Mouse (Mus musculus) layer of hippocampus, adult 18-20 months (tissue): ENCODE measurements around the gene Gusb. TPM values are rescaled to one million over a fixed set of nuclear protein-coding genes. Genes with fewer than 3 reads are reported as not detected.
"Not testable (repeated sequence)": the region's sequence is repeated elsewhere in the genome, so short reads cannot be mapped to it uniquely, and the experiment has no call there.

Experiments
- DNase-seq, 2 experiments: peaks; one replicate each; pipeline ENCODE4 v3.0.0; 2022; ENCODE audit warnings: low spot score in 2 of 2
- long read RNA-seq: library from polyadenylated mRNA; stranded (forward); transcript quantifications from one replicate; pipeline ENCODE4 v2.0.0, GENCODE M21; 2021
- total RNA-seq, 2 experiments: library from RNA; stranded (reverse); gene quantifications; 2 replicates each; pipeline ENCODE4 v1.2.3; 2021

The Gusb gene
- 10 to 100 TPM in 1 of 2 experiments, 1 to 10 TPM in 1; 9.6 to 13.0 TPM for total RNA-seq
- long read RNA-seq, transcript Gusb-201 (12 exons, 2,687 nt), result major isoform, 9 of 10 reads
- long read RNA-seq, partial matches to known transcripts, result 0 of 10 reads
- long read RNA-seq, other reads (novel, unspliced or antisense), result 1 of 10 reads

- DNase-seq, result peak; percentile 21 to 68
Measured at GRCm38 (mm10) chr5:130002301-130003146, at the start of gene Gusb. Gene Gusb (minus strand): TSS chr5:130003049.

- no peak for DNase-seq
Measured at GRCm38 (mm10) chr5:130052510-130052909, 49.7 kb upstream of the Gusb start.

- DNase-seq, result no peak
Measured at GRCm38 (mm10) chr5:130051073-130051860, 48.4 kb upstream of the Gusb start.

DNA sequence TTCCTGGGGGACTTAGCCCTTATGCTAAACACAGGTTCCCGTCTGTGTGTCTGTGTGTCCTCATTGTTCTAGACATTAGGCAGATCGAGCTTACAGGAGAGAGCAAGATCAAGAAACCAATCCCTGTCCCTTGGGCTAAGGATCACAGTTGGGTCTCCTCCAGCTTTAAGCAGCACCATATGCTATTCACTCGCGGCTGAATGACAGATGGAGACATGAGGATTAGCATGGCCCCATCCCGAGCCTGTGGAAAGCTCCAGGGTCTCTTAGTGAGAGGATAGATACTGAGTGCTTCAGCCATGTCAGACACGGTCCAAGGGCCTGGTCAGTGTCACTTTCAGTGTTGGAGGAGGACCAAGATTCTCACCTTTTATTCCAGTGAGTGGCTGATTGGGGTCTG, 47.6 kb upstream of the Gusb start:
- DNase-seq, result no peak

DNA sequence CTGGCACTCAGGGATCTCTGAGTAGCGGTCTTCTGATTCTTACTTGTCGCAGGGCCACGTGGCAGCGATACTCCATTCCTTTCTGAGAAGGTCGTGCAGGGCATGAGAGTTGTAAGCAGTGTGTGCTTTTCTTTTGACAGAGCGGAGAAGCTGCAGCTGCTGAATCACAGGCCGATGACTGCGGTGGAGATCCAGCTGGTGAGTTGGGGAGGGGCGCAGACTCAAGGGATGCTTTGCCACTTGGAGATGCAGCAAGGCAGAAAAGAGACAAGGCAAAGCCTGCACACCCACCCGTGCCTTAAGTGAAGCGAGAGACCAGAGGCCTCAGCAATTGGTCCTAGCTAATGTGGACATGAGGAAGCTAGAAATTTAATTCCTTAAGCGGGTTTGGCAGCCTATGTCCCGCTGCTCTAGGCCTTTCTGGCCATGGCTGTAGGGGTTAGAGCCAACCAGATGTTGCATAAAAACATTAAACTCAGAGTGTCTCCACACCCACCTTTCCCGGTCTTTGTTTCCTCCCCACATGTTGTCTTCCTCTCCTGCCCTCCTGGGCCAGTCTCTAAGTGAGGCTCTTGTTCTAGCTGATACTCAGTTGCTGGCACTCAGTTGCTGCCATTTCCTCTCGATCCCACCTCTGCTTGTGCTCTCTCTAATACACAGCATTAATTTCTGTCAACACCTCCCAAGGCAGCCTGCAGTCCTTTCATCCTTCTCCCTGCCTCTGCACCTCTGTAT, 46.1 kb upstream of the Gusb start:
- DNase-seq, result no peak

DNA sequence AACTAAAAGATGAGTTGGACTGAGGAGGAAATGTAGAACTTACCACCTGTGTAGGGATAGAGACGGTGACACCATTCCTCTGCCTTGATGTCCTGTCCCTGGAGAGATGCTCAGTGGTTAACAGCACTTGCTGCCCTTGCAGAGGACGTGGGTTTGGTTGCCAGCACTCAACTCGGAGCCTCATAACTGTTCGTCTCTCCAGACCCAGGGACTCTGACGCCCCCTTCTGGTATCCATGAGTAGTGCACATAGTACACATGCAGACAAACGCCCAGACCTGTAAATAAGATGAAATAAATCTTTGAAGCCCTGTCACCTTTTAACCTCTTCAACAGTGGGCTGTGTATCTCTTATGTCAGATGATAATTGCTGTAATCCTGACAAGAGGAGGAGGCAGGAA, 44.2 kb upstream of the Gusb start:
- no peak for DNase-seq

DNA sequence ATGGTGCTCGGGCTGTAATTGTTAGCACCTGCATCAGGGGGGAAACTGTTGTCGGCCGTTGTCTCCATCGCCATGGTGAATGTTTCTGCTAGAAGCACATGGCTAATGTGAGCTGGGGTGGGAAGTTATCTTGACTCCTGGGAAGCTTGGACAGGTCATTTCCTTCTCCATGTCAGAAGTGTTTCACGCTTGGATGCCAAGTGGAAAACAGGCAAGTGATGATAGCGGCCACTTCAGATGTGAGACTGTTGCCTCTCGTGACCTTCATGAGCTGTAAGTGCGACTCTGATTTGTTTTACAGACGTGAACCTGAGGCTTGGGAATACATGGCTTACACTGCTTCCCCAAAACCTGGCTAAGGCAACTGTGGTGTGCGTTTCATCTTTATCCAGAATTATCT, 43.7 kb upstream of the Gusb start:
- no peak for DNase-seq

DNA sequence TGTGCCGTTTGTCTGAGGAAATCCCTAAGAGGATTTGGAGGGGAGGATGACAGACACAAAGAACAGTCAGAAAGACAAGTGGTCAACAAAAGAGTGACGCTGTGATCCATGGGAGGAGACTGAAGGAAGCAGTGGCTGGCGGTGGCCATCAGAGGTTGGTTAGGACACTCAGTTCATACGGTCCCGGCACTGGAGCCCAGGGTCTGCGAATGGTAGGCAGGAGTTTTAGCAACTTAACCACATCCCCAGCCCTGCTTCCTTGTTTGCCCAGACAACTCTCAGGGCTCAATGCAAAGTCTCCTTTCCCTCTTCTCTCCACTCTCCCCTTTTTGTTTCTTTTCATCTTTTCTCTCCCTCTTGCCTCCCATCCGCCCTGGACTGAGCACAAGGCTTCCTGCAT, 43.3 kb upstream of the Gusb start:
- no peak for DNase-seq

DNA sequence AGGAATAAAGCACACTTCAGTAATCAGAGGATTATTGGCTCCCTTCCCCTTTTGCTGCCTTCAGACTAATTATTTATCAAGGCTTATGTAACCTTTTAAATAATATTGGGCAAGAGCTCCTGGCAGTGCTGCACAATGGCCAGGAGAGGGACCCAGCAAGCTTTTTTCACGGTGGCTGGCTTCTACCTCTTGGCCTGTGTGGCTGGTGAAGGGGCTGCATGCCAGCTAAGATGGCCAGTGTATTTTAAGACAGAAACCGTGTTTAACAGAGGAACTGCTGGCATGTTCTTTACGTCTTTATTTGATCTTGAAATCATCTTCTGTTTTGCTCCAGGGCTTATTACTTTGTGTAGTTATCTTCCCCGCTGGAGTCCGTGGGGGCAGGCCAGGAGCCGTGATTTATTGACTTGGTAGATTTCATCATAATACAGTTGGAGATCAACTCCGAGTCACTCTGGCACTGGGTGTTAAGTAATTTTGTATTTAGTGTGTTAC, 41.4 kb upstream of the Gusb start:
- peak; percentile 56 to 84 for DNase-seq

DNA sequence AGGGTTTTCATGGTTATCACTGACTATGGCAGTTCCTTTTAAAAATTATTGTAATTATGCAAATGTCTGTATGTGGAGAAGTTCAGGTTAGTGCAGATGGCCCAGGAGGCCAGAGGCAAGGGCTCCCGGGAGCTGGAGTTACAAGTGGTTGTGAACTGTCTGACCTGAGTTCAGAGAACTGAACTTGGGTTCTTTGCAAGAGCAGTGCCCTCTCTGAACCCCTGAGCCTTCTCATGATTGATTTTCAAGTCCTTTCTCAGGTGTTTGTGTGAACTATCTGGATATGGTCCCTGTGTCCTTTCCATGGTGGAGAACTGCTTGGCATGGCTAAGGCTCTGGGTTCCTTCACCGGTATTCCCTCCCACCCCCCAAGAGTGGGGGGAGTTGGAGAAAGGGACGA, 40.9 kb upstream of the Gusb start:
- DNase-seq, result no peak

GRCm38 (mm10) chr5:130041262-130041661, 38.4 kb upstream of the Gusb start:
- DNase-seq, result no peak

GRCm38 (mm10) chr5:130040797-130041196, 37.9 kb upstream of the Gusb start:
- no peak for DNase-seq

GRCm38 (mm10) chr5:130037752-130038455, 35.1 kb upstream of the Gusb start:
- peak in 1 of 2 experiments; percentile 76 for DNase-seq

GRCm38 (mm10) chr5:130036300-130036699, 33.5 kb upstream of the Gusb start:
- not testable (repeated sequence) for DNase-seq

DNA sequence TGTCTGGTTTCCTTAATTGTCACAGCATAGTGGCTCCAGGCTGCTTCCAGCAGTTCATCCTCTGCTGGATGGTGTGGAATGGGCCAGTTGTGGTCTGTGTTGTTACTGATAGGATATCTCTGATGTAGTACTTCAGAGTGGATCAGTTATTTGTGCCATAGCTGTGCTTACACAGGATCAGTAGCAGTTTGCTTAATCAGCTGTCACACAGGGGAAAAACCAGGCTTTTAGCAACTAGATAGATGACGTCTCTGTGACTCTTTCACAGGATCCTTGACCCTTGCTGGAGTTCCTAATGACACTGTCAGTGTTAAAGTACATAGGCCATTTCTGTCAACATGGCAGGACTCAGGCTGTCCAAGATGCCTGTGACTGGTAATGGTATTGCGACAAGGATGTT, 31.0 kb upstream of the Gusb start:
- DNase-seq, result no peak

DNA sequence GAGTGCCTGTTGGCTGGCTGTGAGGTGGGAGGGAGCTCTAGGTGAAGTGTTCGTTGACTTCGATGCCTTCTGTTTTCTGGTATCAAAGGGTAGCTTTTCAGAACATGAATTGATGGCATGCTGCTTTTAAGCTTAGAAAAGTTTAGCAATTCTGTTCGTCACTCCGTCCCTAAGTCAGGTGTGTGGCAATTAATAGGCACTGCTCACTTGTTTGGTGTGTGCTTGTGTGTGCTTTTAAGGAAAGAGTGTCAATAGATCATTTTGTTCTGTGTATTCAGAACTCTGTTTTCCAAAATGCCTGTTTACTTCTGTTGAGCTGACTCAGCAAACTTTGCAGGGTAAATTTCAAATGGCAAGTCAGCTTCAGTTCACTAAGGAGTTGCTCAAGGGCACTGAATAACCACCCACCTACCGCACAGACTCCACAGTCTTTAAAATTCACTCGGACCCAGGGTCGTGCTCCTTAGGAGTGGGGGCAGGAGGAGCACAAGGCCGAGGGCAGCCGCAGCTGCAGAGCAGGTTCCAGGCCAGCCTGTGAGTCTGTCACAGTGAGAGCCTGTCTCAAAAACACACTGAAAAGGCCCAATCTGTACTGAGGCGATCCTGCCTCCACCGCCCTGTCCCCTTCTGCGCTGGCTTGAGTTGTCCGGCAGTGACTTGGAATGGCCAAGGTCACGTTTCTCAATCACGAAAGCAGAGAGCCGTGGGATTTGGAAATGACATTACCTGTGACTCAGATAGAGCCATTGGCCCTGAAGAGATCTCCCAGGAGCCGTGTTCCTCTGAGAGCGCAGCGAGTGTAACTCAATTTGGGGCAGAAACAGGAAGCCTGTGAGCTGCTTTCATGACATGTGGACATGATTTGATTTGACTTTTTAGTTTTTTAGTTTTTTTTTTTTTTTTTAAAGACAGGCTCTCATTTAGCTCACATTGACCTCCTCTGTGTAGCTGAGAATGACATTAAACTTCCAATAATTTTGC, 28.9 kb upstream of the Gusb start:
- DNase-seq, result no peak

DNA sequence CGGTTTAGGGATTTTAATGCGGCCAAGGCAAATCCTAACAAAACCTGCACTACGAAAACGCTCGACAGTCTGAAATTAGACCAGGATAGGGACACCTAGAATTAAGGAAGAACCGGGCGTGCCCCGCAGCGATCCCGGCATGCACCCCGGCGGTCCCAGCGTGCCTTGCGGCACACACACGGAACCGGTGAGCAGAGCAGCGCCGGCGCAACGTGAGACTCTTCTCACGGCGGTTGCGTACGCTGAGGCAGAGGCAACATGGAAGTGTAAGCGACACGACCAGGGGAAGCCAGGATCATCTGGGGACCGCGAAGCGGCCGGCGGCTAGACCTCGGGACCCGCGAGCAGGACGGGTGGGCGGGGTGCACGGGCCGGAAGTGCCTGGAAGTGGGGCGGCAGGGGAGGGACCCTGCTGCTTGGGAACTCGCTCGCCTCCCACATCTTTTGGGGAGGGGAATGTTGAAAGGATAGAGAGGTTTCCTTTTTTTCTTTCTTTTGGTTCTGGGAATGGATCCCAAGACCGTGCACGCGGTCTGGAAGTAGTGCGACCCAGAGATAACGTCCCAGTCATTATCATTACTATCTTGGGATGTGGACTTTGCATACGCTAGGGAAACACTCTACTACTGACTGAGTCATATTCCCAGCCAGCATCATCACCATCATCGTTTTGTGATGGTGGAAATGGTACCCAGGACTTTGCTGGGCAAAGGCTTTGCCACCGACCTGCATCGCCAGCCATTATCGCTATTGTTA, 26.5 kb upstream of the Gusb start, which contains the start of the genes Asl and Crcp:
Asl (minus strand) TSS at position 106 of the 756 bp plus-strand sequence.
Crcp (plus strand) TSS at position 149 of the 756 bp plus-strand sequence.
- DNase-seq, result peak; percentile 86 to 93

DNA sequence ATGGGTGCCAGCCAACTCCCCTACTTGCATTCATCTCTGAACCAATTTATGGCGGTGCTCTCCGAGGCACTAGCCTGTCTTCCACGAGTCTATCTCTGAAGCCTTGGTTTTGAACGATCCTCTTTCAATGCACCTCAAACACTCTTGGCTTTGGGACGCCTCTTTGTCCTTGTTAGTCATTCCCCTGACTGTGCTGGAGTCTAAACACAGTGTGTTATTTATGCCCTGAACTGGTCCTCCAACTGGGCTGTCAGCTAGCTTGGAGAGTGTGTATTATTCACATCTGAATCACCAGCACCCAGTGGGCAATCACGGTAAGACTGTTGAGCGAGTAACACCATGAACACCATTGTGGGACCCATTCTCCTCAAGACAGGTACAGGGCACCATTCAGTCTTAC, 24.8 kb upstream of the Gusb start:
- no peak for DNase-seq
